In genomic region chr4:128751006-128751405, GRCm38 (mm10) we compare ENCODE assay signal across 11 mouse cellular contexts. TPM values are rescaled to one million over a fixed set of nuclear protein-coding genes. Genes with fewer than 3 reads are reported as not detected.
DNase-seq lines count a peak whose midpoint lies in the region; TF ChIP-seq lines count a peak whose summit lies in the region.
"Had no signal": no experiment of that assay in that cellular context is flagged by ENCODE, and none has a peak within 500 bp of the region (broad histone marks: within the 10 kb centered on the region; RNA-seq: fewer than 3 reads in every experiment).

No protein-coding gene starts in this region.

- H3K4me3 ChIP-seq in gastrocnemius, adult 2 months = no peak overlapping the region
- no peak overlapping the region for H3K4me3 ChIP-seq in layer of hippocampus, adult 2 months
- H3K4me3 ChIP-seq: forebrain, embryonic 15.5 days had no signal

- peak; percentile 28 for TF ChIP-seq CTCF in gastrocnemius, adult 2 months (IDR thresholded peaks at IDR 0.05)
- TF ChIP-seq CTCF in layer of hippocampus, adult 2 months (conservative IDR thresholded peaks at IDR 0.05) = peak; percentile 58

- DNase-seq in gastrocnemius, adult 2 months = no peak
- no peak for DNase-seq in gastrocnemius, postnatal 14 days
- DNase-seq in layer of hippocampus, adult 2 months (ENCODE audit: low spot score in 2 of 2) = no peak
- DNase-seq in layer of hippocampus, adult 18-20 months (ENCODE audit: low spot score in 2 of 2) = no peak
- DNase-seq in 3T3-L1 (ENCODE audit: low read depth, low spot score) = peak; percentile 53
- DNase-seq in NIH3T3 (ENCODE audit: low read depth) = peak; percentile 60
- DNase-seq in right cerebral cortex, postnatal 14 days = no peak
- no peak for DNase-seq in right cerebral cortex, postnatal 25 days
- DNase-seq: thymus, postnatal 4 days had no signal

- H3K27ac ChIP-seq in gastrocnemius, adult 2 months = no peak overlapping the region
- H3K27ac ChIP-seq in layer of hippocampus, adult 2 months = no peak overlapping the region
- H3K27ac ChIP-seq: forebrain, embryonic 15.5 days had no signal

- intact Hi-C loops in gastrocnemius, adult 2 months (cut with DNase I) = no loop called here
- intact Hi-C loops in gastrocnemius, postnatal 14 days (cut with DNase I; ENCODE audit: low total_unique reads) = no loop called here

RNA-seq across cellular contexts. Expression of gene A3galt2, which starts 4.2 kb away (rescaled TPM):
- total RNA-seq in gastrocnemius, adult 2 months (2021) = under 1 TPM; 0.10 to 0.14 TPM
- under 1 TPM; 0.06 to 0.18 TPM for total RNA-seq in gastrocnemius, postnatal 14 days (2021)
- total RNA-seq in layer of hippocampus, adult 2 months (2021) = under 1 TPM; 0.20 to 0.26 TPM
- total RNA-seq in layer of hippocampus, adult 18-20 months (2021) = under 1 TPM; 0.28 to 0.35 TPM
- total RNA-seq: granulocyte monocyte progenitor cell, adult 5-6 weeks had no signal

RNA-seq across cellular contexts. Expression of gene Zfp362, which starts 54.8 kb away (rescaled TPM):
- 10 to 100 TPM in 1 of 2 experiments, 1 to 10 TPM in 1; 10.0 to 10.5 TPM for total RNA-seq in gastrocnemius, adult 2 months (2021)
- 10 to 100 TPM; 11.9 to 12.0 TPM for total RNA-seq in gastrocnemius, postnatal 14 days (2021)
- 10 to 100 TPM; 25.8 to 26.8 TPM for total RNA-seq in layer of hippocampus, adult 2 months (2021)
- 10 to 100 TPM; 24.3 to 25.4 TPM for total RNA-seq in layer of hippocampus, adult 18-20 months (2021)

Comparison
In these comparisons a context has a peak if more than half of its experiments do, and no peak if none do; other contexts are left out.
1. DNase-seq: peak in 3T3-L1 (single experiment) and NIH3T3 (single experiment); none in gastrocnemius, adult 2 months (single experiment), gastrocnemius, postnatal 14 days (single experiment), layer of hippocampus, adult 2 months (0 of 2), layer of hippocampus, adult 18-20 months (0 of 2), right cerebral cortex, postnatal 14 days (single experiment) and right cerebral cortex, postnatal 25 days (single experiment).